Mouse (Mus musculus): ENCODE results near the gene Pwp2.
"Not testable (repeated sequence)": the region's sequence is repeated elsewhere in the genome, so short reads cannot be mapped to it uniquely, and the experiment has no call there.

Gene Pwp2

GRCm38 (mm10) chr10:78184531-78185380, at the start of gene Pwp2:
Gene Pwp2, minus strand, starts transcription at chr10:78185149.
- peak; percentile 96 for DNase-seq (ENCODE audit: low read depth, low spot score)

GRCm38 (mm10) chr10:78233756-78234155, 48.8 kb upstream of the Pwp2 start:
- DNase-seq (ENCODE audit: low read depth, low spot score): no peak

- DNase-seq (ENCODE audit: low read depth, low spot score): no peak
Observed at GRCm38 (mm10) chr10:78233161-78233560, 48.2 kb upstream of the Pwp2 start.

GRCm38 (mm10) chr10:78232301-78232980, 47.5 kb upstream of the Pwp2 start:
- DNase-seq (ENCODE audit: low read depth, low spot score): peak; percentile 71

- no peak for DNase-seq (ENCODE audit: low read depth, low spot score)
Observed at GRCm38 (mm10) chr10:78228560-78228928, 43.6 kb upstream of the Pwp2 start.

GRCm38 (mm10) chr10:78227875-78228559, 43.1 kb upstream of the Pwp2 start:
- no peak for DNase-seq (ENCODE audit: low read depth, low spot score)

GRCm38 (mm10) chr10:78224136-78224535, 39.2 kb upstream of the Pwp2 start:
- no peak for DNase-seq (ENCODE audit: low read depth, low spot score)

- DNase-seq (ENCODE audit: low read depth, low spot score): no peak
Observed at GRCm38 (mm10) chr10:78222908-78223307, 38.0 kb upstream of the Pwp2 start.

- DNase-seq (ENCODE audit: low read depth, low spot score): no peak
Observed at GRCm38 (mm10) chr10:78221315-78221714, 36.4 kb upstream of the Pwp2 start.

GRCm38 (mm10) chr10:78219528-78219927, 34.6 kb upstream of the Pwp2 start:
- DNase-seq (ENCODE audit: low read depth, low spot score): no peak

GRCm38 (mm10) chr10:78218576-78218975, 33.6 kb upstream of the Pwp2 start:
- DNase-seq (ENCODE audit: low read depth, low spot score): no peak

- no peak for DNase-seq (ENCODE audit: low read depth, low spot score)
Observed at GRCm38 (mm10) chr10:78216376-78217083, 31.6 kb upstream of the Pwp2 start.

- no peak for DNase-seq (ENCODE audit: low read depth, low spot score)
Observed at GRCm38 (mm10) chr10:78214371-78214770, 29.4 kb upstream of the Pwp2 start.

GRCm38 (mm10) chr10:78211311-78211710, 26.4 kb upstream of the Pwp2 start:
- peak; percentile 16 for DNase-seq (ENCODE audit: low read depth, low spot score)

GRCm38 (mm10) chr10:78201182-78201581, 16.2 kb upstream of the Pwp2 start:
- DNase-seq (ENCODE audit: low read depth, low spot score): no peak

GRCm38 (mm10) chr10:78192933-78193332, 8.0 kb upstream of the Pwp2 start:
- DNase-seq (ENCODE audit: low read depth, low spot score): no peak

GRCm38 (mm10) chr10:78186076-78186475, 1.1 kb upstream of the Pwp2 start:
- not testable (repeated sequence) for DNase-seq (ENCODE audit: low read depth, low spot score)

- no peak for DNase-seq (ENCODE audit: low read depth, low spot score)
Observed at GRCm38 (mm10) chr10:78185381-78185725, 404 bp upstream of the Pwp2 start.

GRCm38 (mm10) chr10:78183577-78183976, 1.4 kb downstream of the Pwp2 start:
- no peak for DNase-seq (ENCODE audit: low read depth, low spot score)

- no peak for DNase-seq (ENCODE audit: low read depth, low spot score)
Observed at GRCm38 (mm10) chr10:78182321-78182720, 2.6 kb downstream of the Pwp2 start.

GRCm38 (mm10) chr10:78174474-78174873, 10.5 kb downstream of the Pwp2 start:
- no peak for DNase-seq (ENCODE audit: low read depth, low spot score)

GRCm38 (mm10) chr10:78171581-78171980, 13.4 kb downstream of the Pwp2 start:
- no peak for DNase-seq (ENCODE audit: low read depth, low spot score)

All from CD4-positive helper T cell, adult 2 months (primary cell).